Mouse (Mus musculus) erythroid progenitor cell, adult 5-6 weeks (primary cell): ENCODE measurements at regions not wholly inside any gene's neighbourhood (a gene's known extent, or its start where the extent isn't known, plus 50 kb on each side); places are given as distances from the start of the nearest gene placed in this dataset.

Experiments used
- ATAC-seq: replicated peaks from 2 replicates; pipeline ENCODE4 v1.8.0; 2016; ENCODE audit warnings: moderate number of reproducible peaks, mild to moderate bottlenecking, moderate TSS enrichment, inconsistent platforms; ENCODE audit not compliant: poor library complexity, low FRiP score, severe bottlenecking

DNA sequence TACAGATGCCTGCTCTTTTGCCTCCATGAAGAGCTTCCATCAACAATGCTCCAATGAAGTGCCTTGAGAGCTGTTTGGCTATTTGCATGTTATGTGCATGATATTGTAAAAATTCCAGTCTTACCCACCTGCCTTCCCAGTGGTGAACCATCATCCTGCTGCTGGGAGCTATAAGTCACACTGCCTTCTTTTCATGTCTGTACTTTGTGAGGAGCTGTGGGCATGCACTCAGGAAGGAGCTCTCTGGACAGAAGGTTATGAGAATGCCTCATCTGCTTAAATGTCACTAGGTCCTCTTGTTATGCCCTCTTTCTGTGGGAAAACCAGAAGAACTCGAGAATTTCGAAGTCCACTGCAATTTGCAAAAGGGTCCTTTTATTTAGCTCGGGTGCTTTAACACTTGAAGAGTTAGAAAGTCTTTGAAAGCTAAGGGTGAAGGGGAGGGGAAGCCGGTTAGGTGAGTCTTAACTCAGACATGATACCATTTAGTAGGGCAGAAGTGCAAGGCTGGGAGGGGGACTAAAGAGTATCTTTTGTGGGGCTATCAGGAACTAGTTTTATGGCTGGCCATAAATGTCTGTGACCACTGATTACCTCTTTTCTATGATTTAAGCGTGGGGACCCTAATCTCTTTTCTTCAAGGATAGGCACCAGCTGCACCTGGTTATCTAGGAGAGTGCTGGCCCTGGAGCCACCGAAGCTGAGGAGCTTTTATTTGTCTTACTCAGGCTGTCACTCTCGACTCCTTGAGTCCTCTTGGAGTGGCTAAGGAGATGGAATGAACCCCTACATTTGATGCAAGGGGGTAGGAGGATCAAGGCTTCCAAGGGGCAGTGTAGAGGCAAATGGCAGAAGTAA, 144.8 kb downstream of the Csl start:
- ATAC-seq, result no peak

DNA sequence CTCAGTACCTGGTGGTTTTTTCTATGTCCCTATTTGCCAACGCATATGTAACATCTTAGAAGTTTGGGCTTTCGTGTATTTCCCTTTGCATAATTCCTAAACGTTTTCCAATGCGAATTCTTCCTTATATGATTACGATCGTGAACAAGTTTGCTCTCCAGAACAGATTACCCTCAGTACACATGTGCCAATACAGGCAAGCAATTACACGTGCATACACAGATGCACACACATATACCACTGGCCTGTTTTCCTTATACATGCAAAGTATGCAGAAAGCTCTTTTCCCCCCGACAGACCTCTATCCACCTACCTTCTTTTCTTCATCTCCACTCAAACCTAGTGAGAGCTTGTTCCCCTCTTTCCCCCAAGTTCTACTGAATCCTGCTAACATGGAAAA, 144.1 kb downstream of the Csl start:
- no peak for ATAC-seq

DNA sequence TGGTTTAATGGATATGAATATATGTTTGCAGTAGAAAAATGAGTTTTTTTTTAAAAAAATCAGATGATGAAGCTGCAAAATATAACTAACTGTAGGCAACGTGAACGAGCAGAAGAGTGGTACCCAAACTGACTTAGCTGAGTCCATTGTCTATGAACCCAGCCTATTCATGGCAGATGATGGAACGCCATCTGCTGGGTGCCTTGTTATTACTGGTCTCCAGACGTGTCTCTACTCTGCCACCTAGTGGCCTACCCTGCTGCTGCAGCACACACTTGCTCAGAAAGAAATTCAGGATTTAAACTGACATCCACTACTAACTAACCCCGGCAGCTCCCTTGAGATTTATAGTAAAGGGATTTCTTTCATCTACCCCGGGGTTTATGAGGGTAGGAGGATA, 143.7 kb downstream of the Csl start:
- ATAC-seq, result peak; percentile 67; the same call in 1 of the 2 replicates

DNA sequence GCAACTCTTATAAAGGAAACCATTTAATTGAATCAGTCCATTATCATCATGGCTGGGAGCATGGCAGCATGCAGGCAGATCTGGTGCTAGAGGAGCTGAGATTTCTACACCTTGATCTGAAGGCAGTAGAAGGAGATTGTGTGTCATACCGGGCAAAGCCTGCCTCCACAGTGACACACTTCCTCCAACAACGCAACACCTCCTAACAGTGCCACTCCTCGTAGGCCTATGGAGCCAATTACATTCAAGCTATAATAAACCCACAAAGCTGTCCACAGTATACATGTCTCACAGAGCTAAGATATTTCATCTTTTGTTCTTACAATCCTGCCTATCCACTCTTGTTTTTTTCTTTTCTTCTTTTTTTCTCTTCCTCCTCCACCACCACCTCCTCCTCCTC, 141.8 kb downstream of the Csl start:
- no peak for ATAC-seq

DNA sequence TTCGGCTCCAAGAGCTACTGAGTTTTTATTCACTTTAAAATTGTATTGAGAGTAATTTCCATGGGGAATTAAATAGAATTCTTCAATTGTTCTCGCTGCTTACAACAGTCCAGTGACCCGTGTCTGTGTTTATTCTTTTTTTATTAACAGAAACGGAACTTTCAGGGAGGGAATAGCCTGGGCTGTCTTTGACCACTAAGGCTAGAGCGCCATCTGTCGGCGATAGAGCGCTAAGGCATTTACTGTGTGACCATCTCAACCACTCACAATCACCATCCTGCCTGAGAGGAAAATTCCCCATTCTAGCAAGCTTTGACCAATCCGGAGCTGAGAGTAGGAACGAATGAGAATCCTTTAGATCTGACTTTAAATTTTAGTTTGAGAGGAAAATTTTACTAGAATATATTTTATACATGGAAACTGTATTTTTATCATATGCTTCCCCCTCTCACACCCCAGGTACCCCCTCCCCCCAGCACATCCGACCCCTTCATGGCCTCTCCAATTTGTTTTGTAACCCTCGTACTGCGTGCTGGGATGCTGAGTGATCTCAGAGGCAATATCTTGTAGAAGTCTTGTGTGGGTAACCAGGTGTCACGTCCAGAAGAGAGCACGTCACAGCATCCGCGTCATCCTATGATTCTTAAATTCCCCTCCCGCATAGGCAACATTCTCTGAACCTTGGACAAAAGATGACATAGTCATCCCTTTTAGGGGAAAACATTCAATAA, 139.9 kb downstream of the Csl start:
- ATAC-seq, result no peak

DNA sequence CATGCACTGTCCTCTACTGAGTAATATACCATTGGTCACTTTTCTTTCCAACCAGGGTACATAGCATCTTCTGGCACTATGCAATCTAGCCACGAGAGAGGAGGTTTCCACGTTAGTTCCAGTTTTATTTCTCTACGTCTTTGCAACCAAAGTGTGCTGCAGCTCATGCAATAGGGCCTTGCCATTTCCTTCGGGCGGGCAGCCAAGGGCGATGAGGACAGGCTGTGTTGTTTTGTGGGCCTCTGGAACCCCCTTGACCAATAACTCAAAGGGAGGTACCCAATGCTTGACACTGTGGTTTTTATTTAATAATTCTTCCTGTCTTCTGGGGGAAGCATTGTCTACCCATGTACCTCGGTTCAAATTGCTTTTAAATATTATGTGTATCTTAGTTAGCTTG, 139.0 kb downstream of the Csl start:
- ATAC-seq, result no peak

DNA sequence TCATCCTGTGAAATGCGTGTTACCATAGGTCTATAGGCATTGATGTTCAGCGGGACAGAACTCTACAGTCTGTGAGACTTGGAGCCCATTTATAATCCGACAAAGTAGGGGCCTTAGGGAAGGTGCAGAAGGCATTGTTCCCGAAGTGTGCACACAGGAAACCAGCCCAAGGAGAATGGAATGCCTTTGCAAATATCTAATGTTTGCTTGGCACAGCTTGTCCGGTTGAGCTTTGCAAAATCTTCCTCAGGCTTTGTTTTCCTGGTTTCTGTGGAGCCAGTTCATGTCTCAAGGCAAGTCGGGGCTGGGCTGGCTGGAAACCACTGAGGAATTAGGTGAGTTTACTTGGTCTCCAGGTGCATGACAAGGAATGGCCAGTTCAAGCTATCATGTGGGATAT, 132.1 kb downstream of the Csl start:
- no peak for ATAC-seq

DNA sequence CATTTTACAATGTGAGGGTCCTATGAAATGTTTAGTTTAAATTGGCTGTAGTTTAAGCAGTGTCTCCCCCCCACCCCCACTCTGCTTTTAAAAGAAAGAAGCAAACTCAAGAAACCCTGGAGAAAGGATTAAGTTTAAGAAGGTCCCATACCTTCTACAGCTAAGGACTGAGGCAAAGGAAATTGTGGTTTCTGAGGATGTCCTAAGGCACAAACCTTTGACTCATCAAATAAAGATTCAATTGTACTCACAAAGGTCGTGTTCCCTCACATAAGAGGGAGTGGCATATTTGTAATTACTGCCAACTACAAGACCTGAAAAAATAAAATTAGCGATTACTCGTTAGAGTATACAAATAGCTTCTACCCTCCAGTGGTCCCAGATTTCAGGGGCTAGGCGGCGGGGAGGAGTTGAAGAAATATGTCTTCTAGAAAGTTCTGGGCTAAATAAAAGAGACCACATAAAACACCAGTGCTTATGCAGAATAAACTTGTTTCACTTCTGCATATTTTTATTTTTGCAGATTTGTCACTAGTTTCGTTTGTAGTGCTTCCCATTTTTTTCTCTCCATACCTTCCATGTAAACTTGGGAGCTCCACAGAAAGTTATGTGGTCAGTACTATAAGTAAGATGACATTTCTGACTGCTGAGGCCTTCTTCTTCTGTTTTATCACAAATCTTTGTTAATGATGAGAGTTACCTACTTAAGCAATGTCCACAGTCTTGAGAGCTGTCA, 127.0 kb downstream of the Csl start:
- no peak for ATAC-seq

DNA sequence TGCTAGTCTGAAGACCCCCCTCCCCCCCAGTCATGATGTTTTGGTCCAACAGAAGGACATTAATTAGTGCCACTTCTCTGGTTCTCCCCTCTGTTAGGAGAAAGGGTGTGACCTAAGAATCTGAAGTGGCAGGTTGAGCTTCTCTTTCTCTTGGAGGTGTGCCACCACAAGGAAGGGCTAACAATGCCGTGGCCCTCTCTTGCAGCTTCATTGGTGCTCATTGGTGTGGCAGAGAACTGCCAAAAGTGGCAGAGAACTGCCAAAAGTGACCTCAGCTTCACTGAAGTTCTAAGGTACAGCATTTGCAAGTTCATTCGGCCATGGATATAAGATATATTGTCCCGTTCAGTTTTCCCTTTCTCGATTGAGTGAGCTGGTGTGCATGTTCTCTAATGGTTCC, 123.7 kb downstream of the Csl start:
- ATAC-seq, result no peak

DNA sequence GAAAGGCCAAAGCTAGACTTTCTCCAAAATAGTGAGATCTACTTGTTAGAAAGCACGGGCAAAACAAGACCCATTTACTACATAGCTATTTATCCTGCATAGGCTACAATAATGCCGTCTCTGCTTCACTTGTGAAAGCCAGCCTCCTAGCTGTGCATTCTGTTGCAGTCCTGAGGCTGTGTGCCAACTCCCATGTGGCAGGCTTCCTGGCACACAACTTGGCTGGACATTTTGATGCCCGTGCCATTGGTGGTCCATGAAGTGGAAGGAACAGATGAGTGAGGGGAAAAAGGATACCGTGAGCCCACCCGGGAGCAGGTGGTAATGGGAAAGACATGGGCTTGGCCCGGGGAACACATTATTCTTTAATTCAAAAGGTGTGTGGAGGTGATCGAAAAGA, 120.4 kb downstream of the Csl start:
- ATAC-seq, result no peak

DNA sequence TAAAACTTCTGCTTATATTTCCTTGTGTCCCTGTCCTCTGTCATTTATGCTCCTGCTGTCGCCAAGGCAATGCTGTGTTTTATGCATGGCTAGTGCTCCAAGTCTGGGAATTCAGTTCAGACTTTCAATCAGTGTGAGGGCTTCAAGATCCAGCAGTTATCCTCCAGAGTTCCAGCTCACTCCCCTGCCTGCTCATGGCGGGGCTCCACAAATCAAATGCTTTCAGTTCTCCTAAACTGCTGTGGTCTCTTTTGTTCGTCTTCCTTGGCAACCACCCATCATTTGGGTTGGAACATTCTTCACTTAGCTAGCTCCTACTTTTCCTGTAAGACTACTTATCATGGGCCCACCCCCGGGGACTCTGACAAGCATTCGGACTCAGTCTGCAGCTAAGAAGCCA, 120.0 kb downstream of the Csl start:
- no peak for ATAC-seq

DNA sequence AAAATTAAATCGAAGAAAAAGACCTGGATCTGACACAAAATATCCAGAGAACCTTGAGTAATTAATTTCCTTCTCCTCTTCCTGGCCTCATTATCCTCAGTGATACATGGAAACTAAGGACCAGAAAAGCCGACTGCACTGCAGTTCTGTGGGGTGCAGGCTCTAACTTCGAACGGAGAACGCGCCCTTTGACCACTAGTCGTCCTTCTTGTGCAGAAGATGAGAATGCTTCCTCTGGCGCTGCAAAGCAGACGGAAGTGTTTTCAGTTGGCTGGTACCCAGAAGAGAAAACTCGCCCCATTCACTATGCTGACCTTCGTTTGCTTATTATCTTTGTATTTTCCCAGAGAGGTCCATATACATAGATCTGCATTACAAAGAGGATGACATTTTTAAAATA, 117.7 kb downstream of the Csl start:
- ATAC-seq, result no peak

DNA sequence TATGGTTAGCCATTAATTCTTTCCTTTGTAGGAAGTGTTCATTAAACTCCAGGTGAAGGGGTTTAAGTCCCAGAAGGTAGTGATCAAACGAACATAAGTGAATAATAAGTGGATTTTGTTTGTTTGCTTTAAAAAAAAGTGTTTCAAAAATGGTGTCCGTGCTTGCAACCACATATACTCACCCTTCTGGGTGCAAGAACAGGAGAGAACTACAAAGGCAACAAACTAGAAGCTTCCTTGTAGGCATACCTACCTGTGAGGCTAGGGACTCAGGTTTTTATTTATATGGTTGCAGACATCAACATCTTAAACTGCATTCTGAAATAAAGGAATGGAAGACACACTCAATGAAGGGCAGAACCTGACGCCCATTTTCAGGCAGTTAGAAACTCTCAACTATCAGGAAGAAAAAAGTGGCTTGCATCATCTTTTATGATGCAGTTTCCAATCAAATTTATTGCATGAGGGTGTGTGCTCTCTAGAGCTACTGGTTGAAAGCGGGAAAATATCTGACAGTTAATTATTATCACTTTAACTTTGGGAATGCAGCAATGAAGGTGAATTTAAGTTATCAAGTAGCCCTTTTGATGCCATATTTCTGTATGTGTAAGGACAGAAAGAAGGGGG, 117.1 kb downstream of the Csl start:
- no peak for ATAC-seq

DNA sequence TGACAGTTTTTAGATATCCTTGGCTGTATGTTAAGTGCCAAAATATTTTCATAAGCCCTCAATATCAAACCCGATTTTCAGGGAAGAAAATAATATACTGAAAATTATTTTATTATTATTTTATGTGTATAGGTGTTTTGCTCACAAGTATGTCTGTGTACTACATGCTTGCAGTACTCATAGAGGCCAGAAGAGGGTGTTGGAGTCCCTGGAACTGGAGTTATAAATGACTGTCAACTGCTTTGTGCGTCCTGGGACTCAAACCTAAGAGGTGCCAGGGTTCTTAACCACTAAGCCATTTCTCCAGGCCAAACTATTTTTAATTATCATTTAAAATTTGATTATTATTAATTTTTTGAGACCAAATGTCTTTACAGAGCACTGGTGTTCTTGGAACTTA, 114.5 kb downstream of the Csl start:
- no peak for ATAC-seq

DNA sequence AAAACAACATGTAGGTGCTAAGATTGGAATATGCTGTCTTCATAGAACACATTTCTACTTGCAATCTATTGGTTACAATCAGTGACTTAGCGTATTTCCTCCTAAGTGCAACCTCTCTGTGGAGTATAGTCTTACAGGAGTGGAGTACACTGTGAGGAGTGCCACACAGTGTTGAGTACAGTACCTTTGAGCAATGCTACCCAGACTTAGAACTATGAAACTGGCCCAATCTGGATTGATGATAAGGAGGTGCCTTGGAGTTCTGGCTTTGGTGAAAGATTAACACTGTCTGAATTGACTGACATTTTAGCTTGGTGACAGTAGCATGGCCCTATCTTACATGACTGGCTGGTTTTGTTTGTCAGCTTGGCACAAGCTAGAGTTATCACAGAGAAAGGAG, 107.4 kb downstream of the Csl start:
- no peak for ATAC-seq

DNA sequence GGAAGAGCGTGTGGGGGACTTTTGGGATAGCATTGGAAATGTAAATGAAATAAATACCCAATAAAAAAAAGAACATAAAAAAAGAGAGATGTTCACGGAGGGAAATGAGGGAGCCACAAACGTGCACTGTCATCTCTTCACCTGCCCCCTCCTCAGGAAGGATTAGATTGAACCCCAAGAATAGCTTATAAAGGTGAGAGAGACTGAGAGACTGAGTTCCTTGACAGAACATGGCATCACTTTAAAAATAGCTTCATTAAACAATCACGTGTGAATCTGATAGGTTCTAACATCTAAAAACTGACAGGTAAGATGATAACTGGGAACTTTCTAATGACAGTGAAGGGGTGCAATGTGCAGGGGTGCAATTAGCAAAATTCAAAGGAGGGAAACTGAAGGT, 105.2 kb downstream of the Csl start:
- no peak for ATAC-seq

DNA sequence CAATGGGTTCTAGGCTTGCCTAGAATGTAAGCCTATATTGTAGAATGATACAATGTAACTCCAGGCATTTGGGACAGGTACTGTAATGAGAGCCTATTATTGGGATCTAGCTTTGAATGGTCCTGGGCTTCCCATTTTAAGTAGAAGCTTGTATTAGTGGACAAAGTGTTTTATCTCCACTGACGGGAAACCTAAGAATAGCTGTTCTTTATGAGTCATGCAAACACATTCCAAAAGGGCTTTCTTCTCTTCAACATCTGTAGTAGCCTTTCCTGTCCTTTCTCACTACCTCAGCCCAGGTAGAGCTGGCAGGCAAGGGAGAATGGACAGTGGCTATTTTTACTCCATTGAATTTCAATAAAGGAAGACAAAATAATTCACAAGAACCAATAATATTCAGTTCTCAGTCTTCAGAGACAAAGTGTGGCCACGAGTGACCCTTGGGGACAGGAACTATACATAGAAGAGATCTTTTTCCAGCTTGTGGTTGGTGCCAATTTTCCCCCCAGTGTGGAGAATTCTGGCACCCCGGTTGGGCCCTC, 82.8 kb downstream of the Csl start:
- ATAC-seq, result no peak

DNA sequence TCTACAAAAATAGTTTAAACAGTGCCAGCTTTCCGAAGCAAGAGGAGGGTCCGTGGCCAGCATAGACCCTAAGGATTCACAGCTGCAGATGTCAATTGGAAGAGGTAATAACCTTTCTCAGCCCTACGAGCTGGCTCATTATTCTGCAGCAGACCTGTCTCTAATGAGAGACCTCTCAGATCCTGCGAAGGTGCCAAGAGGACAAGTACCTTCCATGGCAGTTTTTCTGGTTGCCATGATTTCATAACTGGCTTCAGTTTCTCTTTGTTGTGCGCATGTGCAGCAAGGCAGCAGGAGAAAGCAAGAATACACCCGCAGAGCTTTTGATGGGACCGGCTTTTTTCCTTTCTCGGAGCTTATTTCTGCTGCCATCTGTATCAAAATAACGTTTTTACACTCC, 81.4 kb downstream of the Csl start:
- ATAC-seq, result no peak

DNA sequence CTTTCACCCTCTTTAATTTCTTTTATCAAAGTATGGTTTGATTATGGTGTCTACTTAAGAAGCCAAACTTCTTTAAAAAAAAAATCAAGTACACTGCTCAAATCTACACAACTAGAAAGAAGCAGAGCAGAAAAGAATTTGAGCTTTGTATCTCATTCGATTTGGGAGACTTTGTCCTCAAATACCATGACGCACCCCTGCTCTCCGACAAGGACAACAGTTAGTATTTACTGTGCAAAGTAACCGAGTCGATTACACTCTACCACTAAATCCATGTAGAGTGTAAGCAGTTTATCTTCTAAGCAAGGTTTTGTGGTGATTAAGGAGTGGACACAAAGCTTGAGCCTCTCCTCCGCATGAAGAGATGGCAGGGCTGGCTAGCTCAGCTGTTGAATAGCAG, 79.6 kb downstream of the Csl start:
- ATAC-seq, result no peak

DNA sequence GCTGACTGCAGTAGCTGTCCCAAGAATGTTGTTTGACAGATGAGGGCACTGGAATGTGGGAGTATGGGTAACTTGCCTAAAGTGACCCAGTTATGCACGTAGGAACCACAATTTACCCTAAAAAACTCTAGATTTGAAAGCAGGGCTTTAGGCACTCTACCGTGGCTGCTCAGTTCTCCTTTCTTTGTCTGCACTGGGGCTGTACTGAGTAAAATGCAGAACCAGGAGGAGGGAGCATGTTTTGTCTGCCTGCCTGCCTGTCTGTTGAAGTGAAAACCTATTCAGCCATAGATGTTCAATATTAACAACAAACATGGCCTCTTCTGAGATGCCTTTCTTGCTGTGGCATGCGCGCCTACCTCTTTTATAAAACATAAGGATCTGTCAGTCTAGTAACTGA, 77.5 kb downstream of the Csl start:
- ATAC-seq, result no peak
